Mouse (Mus musculus) C2C12 (cell line): ENCODE data around the gene Rtn1.

Source experiments
- CTCF ChIP-seq: IDR thresholded peaks from one replicate; pipeline ENCODE4 v1.5.1; 2011; ENCODE audit not compliant: control insufficient read depth, insufficient read depth, insufficient read length
- FOSL1 ChIP-seq: IDR thresholded peaks from one replicate; pipeline ENCODE4 v1.8.0; 2011; ENCODE audit warnings: mild to moderate bottlenecking, low read length; ENCODE audit not compliant: poor library complexity, insufficient read depth, severe bottlenecking
- MAX ChIP-seq: IDR thresholded peaks from one replicate; pipeline ENCODE4 v1.6.1; 2011; ENCODE audit warnings: mild to moderate bottlenecking, control low read depth
- MYOD1 ChIP-seq: IDR thresholded peaks from one replicate; pipeline ENCODE4 v1.6.1; 2011; ENCODE audit warnings: low read depth; ENCODE audit not compliant: control insufficient read depth, insufficient read length
- MYOG ChIP-seq: IDR thresholded peaks from one replicate; pipeline ENCODE4 v1.6.1; 2011; ENCODE audit not compliant: control insufficient read depth, insufficient read length; ENCODE audit errors: extremely low read depth
- USF1 ChIP-seq: IDR thresholded peaks from one replicate; pipeline ENCODE4 v1.6.1; 2011; ENCODE audit warnings: low read depth, mild to moderate bottlenecking, control low read depth, moderate library complexity

DNA sequence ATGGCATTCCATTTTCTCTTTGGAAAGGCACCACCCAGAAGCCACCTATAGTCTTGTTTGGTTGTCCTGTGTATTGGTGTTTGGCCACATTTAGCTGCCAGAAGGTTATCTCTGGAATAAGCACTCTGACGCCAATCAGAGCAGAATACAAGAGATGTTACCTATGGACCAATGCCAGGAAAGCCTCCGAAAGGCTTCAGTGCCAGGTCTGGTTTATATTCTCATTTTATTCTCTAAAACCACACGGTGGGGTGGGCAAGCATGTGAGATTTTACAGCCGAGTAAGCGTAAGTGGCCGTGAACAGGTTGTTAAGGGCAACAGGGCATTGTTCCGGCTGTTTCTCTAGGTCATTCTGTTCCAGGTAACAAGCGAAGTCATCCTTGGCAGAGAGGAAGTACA lies 60.3 kb downstream of the Rtn1 start:
- no peak for TF ChIP-seq MYOG
- TF ChIP-seq USF1: no peak
- TF ChIP-seq CTCF: no peak
- no peak for TF ChIP-seq MAX
- TF ChIP-seq FOSL1: no peak
- TF ChIP-seq MYOD1: no peak
